Comparison of ENCODE assay signal across 30 mouse cellular contexts in the genomic region with DNA sequence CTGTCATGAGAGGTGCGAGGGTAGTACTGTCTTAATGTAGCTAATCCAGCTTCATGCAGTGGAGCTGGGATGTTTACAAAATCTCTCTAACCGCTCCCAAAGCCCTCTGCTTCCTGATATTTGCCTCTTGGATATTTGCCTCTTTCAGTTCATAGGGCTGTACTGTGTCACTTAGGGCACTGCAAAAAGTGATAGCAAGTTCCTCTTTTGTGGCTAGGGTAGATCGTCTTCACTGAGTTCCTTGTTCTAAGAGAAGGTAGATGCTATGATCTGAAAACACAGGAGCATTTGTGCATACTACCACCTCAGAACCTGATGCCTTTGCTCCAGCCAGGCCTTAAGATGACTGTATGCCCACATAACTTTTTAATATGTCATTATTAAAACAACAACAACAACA. TPM values are rescaled to one million over a fixed set of nuclear protein-coding genes. Genes with fewer than 3 reads are reported as not detected.
DNase-seq lines count a peak whose midpoint lies in the region; ATAC-seq lines count a peak whose summit lies in the region.
"Had no signal": no experiment of that assay in that cellular context is flagged by ENCODE, and none has a peak within 500 bp of the region (broad histone marks: within the 10 kb centered on the region; RNA-seq: fewer than 3 reads in every experiment).

No protein-coding gene starts in this region.

- peak overlapping the region; percentile 58 for H3K27ac ChIP-seq in intestine, embryonic 15.5 days
- no peak overlapping the region for H3K27ac ChIP-seq in forebrain, embryonic 16.5 days (ENCODE audit: low read length)
- H3K27ac ChIP-seq: embryonic facial prominence, embryonic 12.5 days; forebrain, embryonic 15.5 days; gastrocnemius, adult 2 months; heart, embryonic 10.5 days; hindbrain, embryonic 13.5 days; hindbrain, postnatal 0 days had no signal

- no peaks in the 10 kb centered on the region for H3K4me1 ChIP-seq in intestine, embryonic 15.5 days (replicated peaks)
- no peaks in the 10 kb centered on the region for H3K4me1 ChIP-seq in forebrain, embryonic 16.5 days (replicated peaks; ENCODE audit: control insufficient read depth, insufficient read depth, low read length)
- H3K4me1 ChIP-seq: embryonic facial prominence, embryonic 12.5 days; forebrain, embryonic 15.5 days; heart, embryonic 10.5 days; hindbrain, embryonic 13.5 days had no signal

- H3K4me2 ChIP-seq in intestine, embryonic 15.5 days (replicated peaks), result no peak overlapping the region
- H3K4me2 ChIP-seq in forebrain, embryonic 16.5 days (ENCODE audit: low read length), result no peak overlapping the region
- H3K4me2 ChIP-seq: embryonic facial prominence, embryonic 12.5 days; forebrain, embryonic 15.5 days; hindbrain, embryonic 13.5 days had no signal

- DNase-seq in c-Kit-positive CD71-negative TER-119-negative erythroid progenitor cells, embryonic 14.5 days (ENCODE audit: low read depth), result peak; percentile 7
- DNase-seq in layer of hippocampus, adult 18-20 months (ENCODE audit: low spot score in 2 of 2), result no peak
- no peak for DNase-seq in adipocyte (ENCODE audit: low spot score)
- DNase-seq: adrenal gland, adult 8-10 months; adrenal gland, postnatal 36 days; B cell, adult 2 months; cerebellum, adult 11 months; cerebellum, adult 8-10 months; cerebellum, postnatal 14 days; gastrocnemius, adult 2 months; gastrocnemius, postnatal 36 days; heart, adult 18-20 months; heart, postnatal 10 days; heart, postnatal 4 days had no signal

- no peaks in the 10 kb centered on the region for H3K36me3 ChIP-seq in intestine, embryonic 15.5 days
- H3K36me3 ChIP-seq in forebrain, embryonic 16.5 days (ENCODE audit: control insufficient read depth, insufficient read depth), result no peaks in the 10 kb centered on the region
- H3K36me3 ChIP-seq: embryonic facial prominence, embryonic 12.5 days; forebrain, embryonic 15.5 days; G1E; heart, embryonic 10.5 days; hindbrain, embryonic 13.5 days had no signal

- H3K27me3 ChIP-seq in intestine, embryonic 15.5 days (replicated peaks), result no peaks in the 10 kb centered on the region
- no peaks in the 10 kb centered on the region for H3K27me3 ChIP-seq in forebrain, embryonic 16.5 days (replicated peaks; ENCODE audit: control insufficient read depth, insufficient read depth, low read length)
- H3K27me3 ChIP-seq: embryonic facial prominence, embryonic 12.5 days; forebrain, embryonic 15.5 days; hindbrain, embryonic 13.5 days; Patski had no signal

- no peaks in the 10 kb centered on the region for H3K9me3 ChIP-seq in intestine, embryonic 15.5 days
- H3K9me3 ChIP-seq in forebrain, embryonic 16.5 days (ENCODE audit: control insufficient read depth, low read length), result no peaks in the 10 kb centered on the region
- H3K9me3 ChIP-seq: embryonic facial prominence, embryonic 12.5 days; forebrain, embryonic 15.5 days; G1E; heart, embryonic 10.5 days; hindbrain, embryonic 13.5 days had no signal

- H3K9ac ChIP-seq in intestine, embryonic 15.5 days, result no peak overlapping the region
- H3K9ac ChIP-seq in forebrain, embryonic 16.5 days (replicated peaks; ENCODE audit: low read depth, low read length), result no peak overlapping the region
- H3K9ac ChIP-seq: embryonic facial prominence, embryonic 12.5 days; forebrain, embryonic 15.5 days; hindbrain, embryonic 13.5 days had no signal

- H3K4me3 ChIP-seq in intestine, embryonic 15.5 days (replicated peaks), result no peak overlapping the region
- H3K4me3 ChIP-seq in forebrain, embryonic 16.5 days (replicated peaks; ENCODE audit: low read length), result no peak overlapping the region
- H3K4me3 ChIP-seq: embryonic facial prominence, embryonic 12.5 days; forebrain, embryonic 15.5 days; gastrocnemius, adult 2 months; heart, embryonic 10.5 days; hindbrain, embryonic 13.5 days had no signal

- 52% methylated on average over 3 of the region's 3 CpGs for WGBS in intestine, embryonic 15.5 days
- WGBS in forebrain, embryonic 16.5 days, result 91% methylated on average over 3 of the region's 3 CpGs

- ATAC-seq in intestine, embryonic 15.5 days, result peak; percentile 56
- ATAC-seq in megakaryocyte progenitor cell, adult 5-6 weeks (replicated peaks; ENCODE audit: poor library complexity), result peak; percentile 71
- ATAC-seq in forebrain, embryonic 16.5 days, result no peak
- ATAC-seq: activated CD4-positive, CD25-positive, alpha-beta regulatory T cell, adult 4 months; CD4-positive, CD25-positive, alpha-beta regulatory T cell, adult 4 months; forebrain, embryonic 15.5 days; hindbrain, postnatal 0 days; Patski had no signal

RNA-seq across cellular contexts. Expression of gene Gm5485, which starts 8.8 kb away (rescaled TPM):
- 0.80 and 1.7 TPM in 2 replicates for polyA plus RNA-seq in intestine, embryonic 15.5 days (2015; fragmentation: Nextera tagmentation; extraction: Ambion mirVana)
- not detected in 2 replicates for total RNA-seq in megakaryocyte progenitor cell, adult 5-6 weeks (2015)
- total RNA-seq in megakaryocyte progenitor cell, adult 5-6 weeks (2017), result not detected in 2 replicates
- total RNA-seq in layer of hippocampus, adult 18-20 months (2021), result not detected
- not detected in 2 replicates for polyA plus RNA-seq in forebrain, embryonic 16.5 days (2015; fragmentation: Nextera tagmentation; extraction: Ambion mirVana)
- total RNA-seq: adrenal gland, adult 8-10 months; adrenal gland, postnatal 36 days; G1E; gastrocnemius, adult 2 months; gastrocnemius, postnatal 36 days; heart, adult 18-20 months; heart, postnatal 10 days; heart, postnatal 4 days; hindbrain, postnatal 0 days had no signal
- polyA plus RNA-seq: activated CD4-positive, CD25-positive, alpha-beta regulatory T cell, adult 4 months; CD4-positive, CD25-positive, alpha-beta regulatory T cell, adult 4 months; cortical plate, adult 2 months; embryonic facial prominence, embryonic 12.5 days; forebrain, embryonic 11.5 days; forebrain, embryonic 15.5 days; frontal cortex, adult 2 months; G1E; heart, embryonic 10.5 days; heart, embryonic 14.5 days; hindbrain, embryonic 13.5 days; hindbrain, postnatal 0 days; Patski had no signal

RNA-seq across cellular contexts. Expression of gene Morc1, which starts 27.6 kb away (rescaled TPM):
- 0.06 and 0.15 TPM in 2 replicates for polyA plus RNA-seq in intestine, embryonic 15.5 days (2015; fragmentation: Nextera tagmentation; extraction: Ambion mirVana)
- not detected in 2 replicates for total RNA-seq in megakaryocyte progenitor cell, adult 5-6 weeks (2015)
- total RNA-seq in megakaryocyte progenitor cell, adult 5-6 weeks (2017), result not detected in 2 replicates
- under 1 TPM; 0.17 to 0.25 TPM for total RNA-seq in layer of hippocampus, adult 18-20 months (2021)
- 0.23 TPM in 1 of 2 replicates, not detected in the other for polyA plus RNA-seq in forebrain, embryonic 16.5 days (2015; fragmentation: Nextera tagmentation; extraction: Ambion mirVana)
- total RNA-seq: adrenal gland, adult 8-10 months; adrenal gland, postnatal 36 days; gastrocnemius, adult 2 months; heart, adult 18-20 months; heart, postnatal 4 days had no signal
- polyA plus RNA-seq: embryonic facial prominence, embryonic 12.5 days; forebrain, embryonic 11.5 days; forebrain, embryonic 15.5 days; G1E; heart, embryonic 14.5 days; Patski had no signal
